Mouse (Mus musculus): ENCODE measurements at regions not wholly inside any gene's neighbourhood (a gene's known extent, or its start where the extent isn't known, plus 50 kb on each side); places are given as distances from the start of the nearest gene placed in this dataset.

GRCm38 (mm10) chr10:37615926-37616691 is 477.4 kb upstream of the Marcks start:
- no peak for DNase-seq (ENCODE audit: low read depth in 1 of 2, low spot score in 2 of 2)

- DNase-seq (ENCODE audit: low read depth in 1 of 2, low spot score in 2 of 2) = no peak
Measured at GRCm38 (mm10) chr10:37613936-37614335, 475.2 kb upstream of the Marcks start.

GRCm38 (mm10) chr10:37603529-37603928 is 464.8 kb upstream of the Marcks start:
- no peak for DNase-seq (ENCODE audit: low read depth in 1 of 2, low spot score in 2 of 2)

GRCm38 (mm10) chr10:37602936-37603335 is 464.2 kb upstream of the Marcks start:
- DNase-seq (ENCODE audit: low read depth in 1 of 2, low spot score in 2 of 2) = no peak

GRCm38 (mm10) chr10:37589889-37590288 is 451.2 kb upstream of the Marcks start:
- no peak for DNase-seq (ENCODE audit: low read depth in 1 of 2, low spot score in 2 of 2)

GRCm38 (mm10) chr10:37589009-37589408 is 450.3 kb upstream of the Marcks start:
- no peak for DNase-seq (ENCODE audit: low read depth in 1 of 2, low spot score in 2 of 2)

- no peak for DNase-seq (ENCODE audit: low read depth in 1 of 2, low spot score in 2 of 2)
Measured at GRCm38 (mm10) chr10:37571171-37571570, 432.5 kb upstream of the Marcks start.

GRCm38 (mm10) chr10:37561705-37562104 is 423.0 kb upstream of the Marcks start:
- DNase-seq (ENCODE audit: low read depth in 1 of 2, low spot score in 2 of 2) = no peak

GRCm38 (mm10) chr10:37549446-37549845 is 410.7 kb upstream of the Marcks start:
- no peak for DNase-seq (ENCODE audit: low read depth in 1 of 2, low spot score in 2 of 2)

- DNase-seq (ENCODE audit: low read depth in 1 of 2, low spot score in 2 of 2) = no peak
Measured at GRCm38 (mm10) chr10:37540703-37541102, 402.0 kb upstream of the Marcks start.

- no peak for DNase-seq (ENCODE audit: low read depth in 1 of 2, low spot score in 2 of 2)
Measured at GRCm38 (mm10) chr10:37505966-37506615, 367.4 kb upstream of the Marcks start.

GRCm38 (mm10) chr10:37504468-37504867 is 365.7 kb upstream of the Marcks start:
- no peak for DNase-seq (ENCODE audit: low read depth in 1 of 2, low spot score in 2 of 2)

GRCm38 (mm10) chr10:37502505-37502904 is 363.8 kb upstream of the Marcks start:
- no peak for DNase-seq (ENCODE audit: low read depth in 1 of 2, low spot score in 2 of 2)

- DNase-seq (ENCODE audit: low read depth in 1 of 2, low spot score in 2 of 2) = no peak
Measured at GRCm38 (mm10) chr10:37501043-37501442, 362.3 kb upstream of the Marcks start.

GRCm38 (mm10) chr10:37495467-37495866 is 356.7 kb upstream of the Marcks start:
- no peak for DNase-seq (ENCODE audit: low read depth in 1 of 2, low spot score in 2 of 2)

- DNase-seq (ENCODE audit: low read depth in 1 of 2, low spot score in 2 of 2) = no peak
Measured at GRCm38 (mm10) chr10:37494552-37495166, 355.9 kb upstream of the Marcks start.

GRCm38 (mm10) chr10:37494098-37494497 is 355.4 kb upstream of the Marcks start:
- no peak for DNase-seq (ENCODE audit: low read depth in 1 of 2, low spot score in 2 of 2)

GRCm38 (mm10) chr10:37484311-37485023 is 345.7 kb upstream of the Marcks start:
- no peak for DNase-seq (ENCODE audit: low read depth in 1 of 2, low spot score in 2 of 2)

- DNase-seq (ENCODE audit: low read depth in 1 of 2, low spot score in 2 of 2) = no peak
Measured at GRCm38 (mm10) chr10:37483521-37483920, 344.8 kb upstream of the Marcks start.

- no peak for DNase-seq (ENCODE audit: low read depth in 1 of 2, low spot score in 2 of 2)
Measured at GRCm38 (mm10) chr10:37481879-37482278, 343.2 kb upstream of the Marcks start.

- DNase-seq (ENCODE audit: low read depth in 1 of 2, low spot score in 2 of 2) = no peak
Measured at GRCm38 (mm10) chr10:37480331-37480730, 341.6 kb upstream of the Marcks start.

- DNase-seq (ENCODE audit: low read depth in 1 of 2, low spot score in 2 of 2) = no peak
Measured at GRCm38 (mm10) chr10:37478108-37478507, 339.4 kb upstream of the Marcks start.
